Mouse (Mus musculus): ENCODE measurements around the gene Krt33a. TPM values are rescaled to one million over a fixed set of nuclear protein-coding genes. Genes with fewer than 3 reads are reported as not detected.

The Krt33a gene
- not detected in 2 replicates for polyA plus RNA-seq (2012; ENCODE audit: insufficient read depth, insufficient read length, low replicate concordance, missing spikeins)

DNA sequence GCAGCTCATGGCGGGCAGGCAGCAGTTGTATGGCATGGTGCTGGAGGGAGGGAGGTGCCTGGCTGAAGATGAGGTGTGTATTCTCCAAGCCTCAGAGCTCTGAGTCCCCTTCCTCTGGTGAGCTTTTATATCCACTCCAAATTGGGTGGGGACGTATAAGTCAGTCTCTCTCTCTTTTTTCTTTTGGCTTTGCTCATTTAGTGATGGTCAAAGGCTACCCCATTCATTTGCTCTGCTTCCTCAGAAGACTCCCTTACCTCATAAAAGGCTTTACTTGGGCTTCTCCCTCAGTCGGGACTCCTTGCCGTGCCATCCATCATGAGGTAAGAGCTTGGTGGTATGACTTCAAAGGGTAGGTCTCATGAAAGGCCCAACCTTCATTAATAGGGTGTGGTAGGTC lies at the start of gene Krt33a:
Gene Krt33a, minus strand, starts transcription at position 101 of the 400 bp plus-strand sequence.
- Histone ChIP-seq H3K4me1 (ENCODE audit: control insufficient read depth, insufficient read depth, low read length) (no peaks in the 10 kb centered on the region), H3K27ac (ENCODE audit: insufficient read depth, low read depth, low read length) (no peak within 1 kb of the TSS), H3K4me3 (ENCODE audit: insufficient read depth, low read depth, low read length) (no peak within 1 kb of the TSS)
- TF ChIP-seq POLR2A (IDR thresholded peaks at IDR 0.05; ENCODE audit: insufficient read depth, low read depth, low read length) (no peak), CTCF (IDR thresholded peaks at IDR 0.05; ENCODE audit: insufficient read depth, low read depth, low read length) (no peak)
- WGBS = 91% methylated on average over 4 of the region's 4 CpGs

DNA sequence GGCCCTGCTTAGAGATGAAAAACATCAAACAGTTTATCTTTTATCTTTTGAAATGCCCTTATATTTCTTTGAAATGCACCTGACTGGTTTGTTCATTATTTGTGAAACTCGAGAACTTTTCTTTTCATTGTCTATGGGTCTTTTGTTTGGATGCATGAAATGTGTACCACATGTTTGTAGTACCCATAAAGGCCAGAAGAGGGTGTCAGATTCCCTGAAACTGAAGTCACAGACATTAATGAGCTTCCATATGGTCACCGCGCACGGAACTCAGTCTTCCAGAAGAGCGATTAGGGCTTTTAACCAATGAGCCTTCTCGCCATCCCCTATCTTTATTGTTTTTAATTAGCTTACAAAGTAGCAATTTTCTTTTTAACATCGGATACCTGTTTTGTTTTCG lies 42.9 kb upstream of the Krt33a start:
- no peak overlapping the region for H3K4me3 ChIP-seq (ENCODE audit: insufficient read depth, low read depth, low read length)
- whole genome bisulfite sequencing = 61% methylated on average over 8 of the region's 8 CpGs
- TF ChIP-seq POLR2A (IDR thresholded peaks at IDR 0.05; ENCODE audit: insufficient read depth, low read depth, low read length) (no peak), CTCF (IDR thresholded peaks at IDR 0.05; ENCODE audit: insufficient read depth, low read depth, low read length) (no peak)
- 0 out of 2 replicates have a peak, but pooled peaks cover 3% of the 10 kb centered on the region for H3K4me1 ChIP-seq (ENCODE audit: control insufficient read depth, insufficient read depth, low read length)
- no peak overlapping the region for H3K27ac ChIP-seq (ENCODE audit: insufficient read depth, low read depth, low read length)

GRCm38 (mm10) chr11:100055686-100056655 lies 40.0 kb upstream of the Krt33a start:
- Histone ChIP-seq H3K4me1 (ENCODE audit: control insufficient read depth, insufficient read depth, low read length) (0 out of 2 replicates have a peak, but pooled peaks cover 3% of the 10 kb centered on the region), H3K27ac (ENCODE audit: insufficient read depth, low read depth, low read length) (no peak overlapping the region), H3K4me3 (ENCODE audit: insufficient read depth, low read depth, low read length) (no peak overlapping the region)
- 68% methylated on average over 9 of the region's 9 CpGs for WGBS
- no peak for TF ChIP-seq POLR2A (IDR thresholded peaks at IDR 0.05; ENCODE audit: insufficient read depth, low read depth, low read length)
- TF ChIP-seq CTCF (IDR thresholded peaks at IDR 0.05; ENCODE audit: insufficient read depth, low read depth, low read length) = no peak

- WGBS = 93% methylated on average over 3 of the region's 3 CpGs
- no peak for TF ChIP-seq CTCF (IDR thresholded peaks at IDR 0.05; ENCODE audit: insufficient read depth, low read depth, low read length)
- TF ChIP-seq POLR2A (IDR thresholded peaks at IDR 0.05; ENCODE audit: insufficient read depth, low read depth, low read length) = no peak
- no peak within 1 kb of the TSS for H3K4me3 ChIP-seq (ENCODE audit: insufficient read depth, low read depth, low read length)
- H3K27ac ChIP-seq (ENCODE audit: insufficient read depth, low read depth, low read length) = no peak within 1 kb of the TSS
- H3K4me1 ChIP-seq (ENCODE audit: control insufficient read depth, insufficient read depth, low read length) = no peaks in the 10 kb centered on the region
Observed at GRCm38 (mm10) chr11:100050451-100050850, 34.4 kb upstream of the Krt33a start, which contains the start of gene Krt31. Gene Krt31 (minus strand): TSS chr11:100050551.

DNA sequence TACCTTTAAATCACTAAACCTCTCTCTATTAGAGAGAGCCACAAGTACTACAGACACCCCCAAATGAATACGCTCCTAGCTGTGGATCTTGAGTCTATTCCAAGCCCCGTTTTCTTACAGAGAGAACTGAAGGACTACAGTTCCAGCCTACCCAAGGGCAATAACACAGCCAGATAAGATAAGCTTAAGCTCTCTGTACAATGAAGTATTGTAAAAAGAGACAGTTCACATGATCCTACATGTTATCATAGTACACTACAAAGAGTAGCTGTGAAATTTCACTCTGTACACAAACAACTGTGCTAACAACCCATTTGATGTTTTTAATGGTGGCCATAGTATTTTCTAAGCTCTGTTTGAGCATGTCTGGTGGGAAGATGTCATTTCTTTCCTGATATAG lies 31.2 kb upstream of the Krt33a start:
- Histone ChIP-seq H3K27ac (ENCODE audit: insufficient read depth, low read depth, low read length) (no peak overlapping the region), H3K4me1 (ENCODE audit: control insufficient read depth, insufficient read depth, low read length) (no peaks in the 10 kb centered on the region), H3K4me3 (ENCODE audit: insufficient read depth, low read depth, low read length) (no peak overlapping the region)
- TF ChIP-seq POLR2A (IDR thresholded peaks at IDR 0.05; ENCODE audit: insufficient read depth, low read depth, low read length) (no peak), CTCF (IDR thresholded peaks at IDR 0.05; ENCODE audit: insufficient read depth, low read depth, low read length) (no peak)
- WGBS = 88% methylated on average over 2 of the region's 2 CpGs

DNA sequence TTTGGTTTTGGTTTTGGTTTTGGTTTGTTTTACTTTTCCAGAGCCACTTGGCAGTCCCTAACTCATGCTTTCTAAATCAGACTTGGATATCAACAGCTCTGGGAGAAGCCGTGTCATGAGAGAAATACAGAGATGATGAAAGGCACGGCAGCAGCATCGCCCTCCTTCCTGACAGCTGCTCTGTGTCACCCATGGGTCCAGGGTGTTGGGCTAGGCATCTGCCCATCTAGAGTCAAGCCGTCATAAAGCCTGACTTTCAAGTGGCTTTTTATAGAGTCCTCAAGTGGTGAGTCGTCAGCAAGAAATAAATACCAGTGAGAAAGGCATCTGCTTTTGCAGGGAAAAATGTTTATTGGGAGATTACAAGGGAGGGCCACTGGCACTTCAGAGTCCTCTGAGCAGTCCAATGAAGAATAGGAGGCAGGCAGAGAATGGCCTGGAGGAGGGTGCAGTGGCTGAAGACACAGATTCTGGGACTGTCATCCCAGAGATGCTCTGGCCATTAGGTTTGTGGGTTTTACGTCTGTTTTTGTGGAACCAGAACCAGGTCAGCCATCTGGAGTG lies 30.4 kb upstream of the Krt33a start:
- 88% methylated on average over 6 of the region's 6 CpGs for WGBS
- H3K4me3 ChIP-seq (ENCODE audit: insufficient read depth, low read depth, low read length) = no peak overlapping the region
- no peak overlapping the region for H3K27ac ChIP-seq (ENCODE audit: insufficient read depth, low read depth, low read length)
- TF ChIP-seq POLR2A (IDR thresholded peaks at IDR 0.05; ENCODE audit: insufficient read depth, low read depth, low read length) = no peak
- TF ChIP-seq CTCF (IDR thresholded peaks at IDR 0.05; ENCODE audit: insufficient read depth, low read depth, low read length) = no peak
- H3K4me1 ChIP-seq (ENCODE audit: control insufficient read depth, insufficient read depth, low read length) = no peaks in the 10 kb centered on the region

DNA sequence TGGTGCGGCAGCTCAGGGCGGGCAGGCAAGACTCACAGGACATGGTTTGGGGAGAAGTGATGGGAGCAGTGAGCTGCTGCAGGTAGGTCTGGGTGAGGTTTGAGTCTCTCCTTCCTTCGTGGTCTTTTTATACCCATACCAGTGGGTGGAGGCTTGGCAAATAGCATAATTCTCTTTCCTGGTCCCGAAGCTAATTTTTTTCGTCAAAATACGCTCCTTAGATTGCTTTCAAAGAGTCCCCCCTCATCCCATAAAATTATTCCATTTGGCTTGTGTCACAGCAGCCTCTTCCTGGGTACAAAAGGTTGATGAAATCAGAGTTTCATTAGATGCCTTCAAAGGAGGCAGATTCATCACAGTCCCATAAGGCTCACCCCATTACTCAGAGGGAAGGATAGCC lies 25.4 kb upstream of the Krt33a start, which contains the start of gene Krt34:
Gene Krt34, minus strand, starts transcription at position 101 of the 400 bp plus-strand sequence.
- no peak within 1 kb of the TSS for H3K27ac ChIP-seq (ENCODE audit: insufficient read depth, low read depth, low read length)
- H3K4me3 ChIP-seq (ENCODE audit: insufficient read depth, low read depth, low read length) = no peak within 1 kb of the TSS
- 90% methylated on average over 6 of the region's 6 CpGs for WGBS
- TF ChIP-seq POLR2A (IDR thresholded peaks at IDR 0.05; ENCODE audit: insufficient read depth, low read depth, low read length) (no peak), CTCF (IDR thresholded peaks at IDR 0.05; ENCODE audit: insufficient read depth, low read depth, low read length) (no peak)
- H3K4me1 ChIP-seq (ENCODE audit: control insufficient read depth, insufficient read depth, low read length) = no peaks in the 10 kb centered on the region

DNA sequence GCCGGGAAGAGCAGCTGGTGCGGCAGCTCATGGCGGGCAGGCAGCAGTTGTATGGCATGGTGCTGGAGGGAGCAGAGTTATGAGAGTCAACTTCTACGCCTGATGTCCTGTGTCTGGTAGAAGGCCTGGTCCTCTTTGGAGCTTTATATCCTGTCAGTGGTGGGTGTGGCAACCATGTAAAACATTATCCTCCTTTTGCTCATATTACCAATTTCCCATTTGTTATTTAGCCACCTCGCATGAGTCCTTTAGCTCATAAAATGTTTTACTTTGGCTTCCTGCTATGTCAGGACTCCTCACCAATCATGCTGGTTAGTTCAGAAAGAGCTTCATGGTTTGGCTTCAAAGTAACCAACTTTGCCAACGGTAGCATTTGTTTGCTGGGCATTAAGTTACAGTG lies 13.8 kb upstream of the Krt33a start, which contains the start of gene Krt33b:
Gene Krt33b, minus strand, starts transcription at position 101 of the 400 bp plus-strand sequence.
- no peak within 1 kb of the TSS for H3K4me3 ChIP-seq (ENCODE audit: insufficient read depth, low read depth, low read length)
- TF ChIP-seq POLR2A (IDR thresholded peaks at IDR 0.05; ENCODE audit: insufficient read depth, low read depth, low read length) = no peak
- no peak for TF ChIP-seq CTCF (IDR thresholded peaks at IDR 0.05; ENCODE audit: insufficient read depth, low read depth, low read length)
- H3K27ac ChIP-seq (ENCODE audit: insufficient read depth, low read depth, low read length) = no peak within 1 kb of the TSS
- no peaks in the 10 kb centered on the region for H3K4me1 ChIP-seq (ENCODE audit: control insufficient read depth, insufficient read depth, low read length)
- WGBS = 96% methylated on average over 6 of the region's 6 CpGs

- Histone ChIP-seq H3K4me1 (ENCODE audit: control insufficient read depth, insufficient read depth, low read length) (no peaks in the 10 kb centered on the region), H3K4me3 (ENCODE audit: insufficient read depth, low read depth, low read length) (no peak overlapping the region), H3K27ac (ENCODE audit: insufficient read depth, low read depth, low read length) (no peak overlapping the region)
- 51% methylated on average over 5 of the region's 5 CpGs for WGBS
- no peak for TF ChIP-seq POLR2A (IDR thresholded peaks at IDR 0.05; ENCODE audit: insufficient read depth, low read depth, low read length)
- TF ChIP-seq CTCF (IDR thresholded peaks at IDR 0.05; ENCODE audit: insufficient read depth, low read depth, low read length) = no peak
Observed at GRCm38 (mm10) chr11:100021438-100021837, 5.4 kb upstream of the Krt33a start.

Measured in olfactory bulb, adult 2 months (tissue).